Mouse (Mus musculus) urinary bladder, adult 18-20 months (tissue): ENCODE measurements around the gene Ror2.

Experiments
- DNase-seq, 2 experiments: peaks; one replicate each; pipeline ENCODE4 v3.0.0; 2022; ENCODE audit warnings: low spot score in 2 of 2, mixed read lengths in 2 of 2

The Ror2 gene

GRCm38 (mm10) chr13:53068461-53068860 is 217.5 kb downstream of the Ror2 start:
- DNase-seq: no peak

GRCm38 (mm10) chr13:53067949-53068348 is 218.0 kb downstream of the Ror2 start:
- DNase-seq: peak in 1 of 2 experiments; percentile 39

- DNase-seq: peak; percentile 53 to 77
Measured at GRCm38 (mm10) chr13:53065122-53065521, 220.8 kb downstream of the Ror2 start.

GRCm38 (mm10) chr13:53064681-53065080 is 221.2 kb downstream of the Ror2 start:
- no peak for DNase-seq
